Mouse (Mus musculus): ENCODE results near the gene Stx11.

DNA sequence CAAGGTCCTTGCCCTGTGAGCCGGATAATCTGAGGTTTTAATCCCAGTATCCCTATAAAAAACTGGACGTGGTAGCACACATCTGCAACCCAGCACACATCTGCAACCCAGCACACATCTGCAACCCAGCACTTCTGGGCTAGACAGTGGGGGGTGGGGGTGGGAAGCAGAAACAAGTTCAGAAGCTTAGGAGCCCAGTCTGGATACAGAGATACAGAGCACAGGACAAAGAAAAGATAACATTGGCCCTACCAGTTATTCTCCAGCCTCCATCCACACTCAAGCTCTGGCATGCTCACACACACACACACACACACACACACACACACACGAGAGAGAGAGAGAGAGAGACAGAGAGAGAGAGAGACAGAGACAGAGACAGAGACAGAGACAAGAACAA lies 19.4 kb upstream of the Stx11 start:
- TF ChIP-seq POLR2A (IDR thresholded peaks at IDR 0.05; ENCODE audit: borderline replicate concordance, control insufficient read depth, low read depth, low read length) (no peak), CTCF (IDR thresholded peaks at IDR 0.05; ENCODE audit: control insufficient read depth, insufficient read depth, low read length) (no peak)

Data from bone marrow, adult 2 months (tissue).